Mouse (Mus musculus): Measurements from ENCODE around the gene Eef1akmt1. TPM values are rescaled to one million over a fixed set of nuclear protein-coding genes. Genes with fewer than 3 reads are reported as not detected.

The Eef1akmt1 gene
- polyA plus RNA-seq, 1 experiment: not detected

- 67% methylated on average over 7 of the region's 7 CpGs for WGBS
- H3K27ac ChIP-seq (ENCODE audit: insufficient read depth, low read depth, low read length): no peak overlapping the region
- no peak overlapping the region for H3K4me3 ChIP-seq (ENCODE audit: insufficient read depth, low read depth, low read length)
- peaks cover 4% of the 10 kb centered on the region; the same call in 1 of the 2 replicates for H3K4me1 ChIP-seq (ENCODE audit: control insufficient read depth, insufficient read depth, low read length)
- TF ChIP-seq CTCF (IDR thresholded peaks at IDR 0.05; ENCODE audit: insufficient read depth, low read depth, low read length) (no peak), POLR2A (IDR thresholded peaks at IDR 0.05; ENCODE audit: insufficient read depth, low read depth, low read length) (no peak)
These were observed 15.8 kb downstream of the Eef1akmt1 start for GRCm38 (mm10) chr14:57555471-57556070.

- no peak overlapping the region for H3K4me3 ChIP-seq (ENCODE audit: insufficient read depth, low read depth, low read length)
- WGBS: 64% methylated on average over 5 of the region's 5 CpGs
- H3K4me1 ChIP-seq (ENCODE audit: control insufficient read depth, insufficient read depth, low read length): peaks cover 4% of the 10 kb centered on the region; the same call in 1 of the 2 replicates
- H3K27ac ChIP-seq (ENCODE audit: insufficient read depth, low read depth, low read length): no peak overlapping the region
- TF ChIP-seq CTCF (IDR thresholded peaks at IDR 0.05; ENCODE audit: insufficient read depth, low read depth, low read length) (no peak), POLR2A (IDR thresholded peaks at IDR 0.05; ENCODE audit: insufficient read depth, low read depth, low read length) (no peak)
These were observed 17.0 kb downstream of the Eef1akmt1 start for GRCm38 (mm10) chr14:57554434-57554833.

- TF ChIP-seq POLR2A (IDR thresholded peaks at IDR 0.05; ENCODE audit: insufficient read depth, low read depth, low read length) (no peak), CTCF (IDR thresholded peaks at IDR 0.05; ENCODE audit: insufficient read depth, low read depth, low read length) (no peak)
- H3K4me1 ChIP-seq (ENCODE audit: control insufficient read depth, insufficient read depth, low read length): peaks cover 6% of the 10 kb centered on the region; the same call in 1 of the 2 replicates
- no peak overlapping the region for H3K4me3 ChIP-seq (ENCODE audit: insufficient read depth, low read depth, low read length)
- no peak overlapping the region for H3K27ac ChIP-seq (ENCODE audit: insufficient read depth, low read depth, low read length)
These were observed 18.5 kb downstream of the Eef1akmt1 start for GRCm38 (mm10) chr14:57552945-57553344.

GRCm38 (mm10) chr14:57547062-57547461, 24.4 kb downstream of the Eef1akmt1 start:
- Histone ChIP-seq H3K4me3 (ENCODE audit: insufficient read depth, low read depth, low read length) (no peak overlapping the region), H3K4me1 (ENCODE audit: control insufficient read depth, insufficient read depth, low read length) (peaks cover 17% of the 10 kb centered on the region), H3K27ac (ENCODE audit: insufficient read depth, low read depth, low read length) (no peak overlapping the region)
- TF ChIP-seq CTCF (IDR thresholded peaks at IDR 0.05; ENCODE audit: insufficient read depth, low read depth, low read length): no peak
- no peak for TF ChIP-seq POLR2A (IDR thresholded peaks at IDR 0.05; ENCODE audit: insufficient read depth, low read depth, low read length)
- WGBS: 72% methylated on average over 5 of the region's 5 CpGs

- 30% methylated on average over 13 of the region's 13 CpGs for WGBS
- TF ChIP-seq CTCF (IDR thresholded peaks at IDR 0.05; ENCODE audit: insufficient read depth, low read depth, low read length) (no peak), POLR2A (IDR thresholded peaks at IDR 0.05; ENCODE audit: insufficient read depth, low read depth, low read length) (no peak)
- Histone ChIP-seq H3K4me1 (ENCODE audit: control insufficient read depth, insufficient read depth, low read length) (peaks cover 20% of the 10 kb centered on the region), H3K27ac (ENCODE audit: insufficient read depth, low read depth, low read length) (no peak overlapping the region), H3K4me3 (ENCODE audit: insufficient read depth, low read depth, low read length) (no peak overlapping the region)
These were observed 24.8 kb downstream of the Eef1akmt1 start for GRCm38 (mm10) chr14:57546557-57547021.

- TF ChIP-seq POLR2A (IDR thresholded peaks at IDR 0.05; ENCODE audit: insufficient read depth, low read depth, low read length) (no peak), CTCF (IDR thresholded peaks at IDR 0.05; ENCODE audit: insufficient read depth, low read depth, low read length) (no peak)
- Histone ChIP-seq H3K4me1 (ENCODE audit: control insufficient read depth, insufficient read depth, low read length) (peaks cover 20% of the 10 kb centered on the region), H3K27ac (ENCODE audit: insufficient read depth, low read depth, low read length) (no peak overlapping the region), H3K4me3 (ENCODE audit: insufficient read depth, low read depth, low read length) (no peak overlapping the region)
- WGBS: 77% methylated on average over 8 of the region's 8 CpGs
These were observed 25.3 kb downstream of the Eef1akmt1 start for GRCm38 (mm10) chr14:57546131-57546530.

- Histone ChIP-seq H3K27ac (ENCODE audit: insufficient read depth, low read depth, low read length) (no peak overlapping the region), H3K4me1 (ENCODE audit: control insufficient read depth, insufficient read depth, low read length) (peaks cover 25% of the 10 kb centered on the region), H3K4me3 (ENCODE audit: insufficient read depth, low read depth, low read length) (no peak overlapping the region)
- 83% methylated on average over 17 of the region's 17 CpGs for WGBS
- TF ChIP-seq CTCF (IDR thresholded peaks at IDR 0.05; ENCODE audit: insufficient read depth, low read depth, low read length) (no peak), POLR2A (IDR thresholded peaks at IDR 0.05; ENCODE audit: insufficient read depth, low read depth, low read length) (no peak)
These were observed 25.9 kb downstream of the Eef1akmt1 start for GRCm38 (mm10) chr14:57545526-57545925.

- peaks cover 25% of the 10 kb centered on the region for H3K4me1 ChIP-seq (ENCODE audit: control insufficient read depth, insufficient read depth, low read length)
- H3K27ac ChIP-seq (ENCODE audit: insufficient read depth, low read depth, low read length): no peak overlapping the region
- H3K4me3 ChIP-seq (ENCODE audit: insufficient read depth, low read depth, low read length): no peak overlapping the region
- 92% methylated on average over 13 of the region's 13 CpGs for WGBS
- TF ChIP-seq POLR2A (IDR thresholded peaks at IDR 0.05; ENCODE audit: insufficient read depth, low read depth, low read length) (no peak), CTCF (IDR thresholded peaks at IDR 0.05; ENCODE audit: insufficient read depth, low read depth, low read length) (no peak)
These were observed 27.9 kb downstream of the Eef1akmt1 start for GRCm38 (mm10) chr14:57543420-57544039.

- WGBS: 67% methylated on average over 34 of the region's 34 CpGs
- TF ChIP-seq POLR2A (IDR thresholded peaks at IDR 0.05; ENCODE audit: insufficient read depth, low read depth, low read length) (no peak), CTCF (IDR thresholded peaks at IDR 0.05; ENCODE audit: insufficient read depth, low read depth, low read length) (no peak)
- H3K4me1 ChIP-seq (ENCODE audit: control insufficient read depth, insufficient read depth, low read length): peaks cover 30% of the 10 kb centered on the region
These were observed 29.2 kb downstream of the Eef1akmt1 start for GRCm38 (mm10) chr14:57542231-57542630.

More at GRCm38 (mm10) chr14:57542231-57542630, 29.2 kb downstream of the Eef1akmt1 start:
- H3K4me3 ChIP-seq (ENCODE audit: insufficient read depth, low read depth, low read length): no peak overlapping the region
- H3K27ac ChIP-seq (ENCODE audit: insufficient read depth, low read depth, low read length): no peak overlapping the region
